Mouse (Mus musculus) erythroblast, adult 5-6 weeks (primary cell): ENCODE data around the gene Bmpr1b. TPM values are rescaled to one million over a fixed set of nuclear protein-coding genes. Genes with fewer than 3 reads are reported as not detected.

ENCODE experiments used
- total RNA-seq, 2 experiments: library from RNA; stranded (forward) in 1 of 2; stranded (reverse) in 1 of 2; fragments of 150-400 nt in 1 of 2; fragments of 200-764, 138-1000 nt in 1 of 2; gene quantifications; 2 replicates each; pipeline versions ENCODE4 v1.2.3 to v1.2.4; 2015 to 2017; ENCODE audit warnings: low replicate concordance in 2 of 2

Bmpr1b gene
- total RNA-seq, 2 experiments from 2014 or later = not detected

Other genes with a start within 250 kb of the Bmpr1b start
- 6.5 and 14.2 TPM in 2 replicates for gene Pdlim5, start 226.3 kb upstream of the Bmpr1b start, total RNA-seq (2015; ENCODE audit: low replicate concordance)
- 4.4 and 5.7 TPM in 2 replicates for gene Pdlim5, start 226.3 kb upstream of the Bmpr1b start, total RNA-seq (2017; ENCODE audit: low replicate concordance)